Mouse (Mus musculus) E14TG2a.4 (cell line): ENCODE measurements at regions not wholly inside any gene's neighbourhood (a gene's known extent, or its start where the extent isn't known, plus 50 kb on each side); places are given as distances from the start of the nearest gene placed in this dataset.
A peak's percentile ranks its signal among the peaks of the same experiment; 100 is the strongest.

Experiments used
- H3K27me3 ChIP-seq: 2 replicates; pipeline ENCODE4 v1.6.1; 2014; ENCODE audit warnings: low read length, control low read depth; ENCODE audit not compliant: insufficient read depth
- H3K36me3 ChIP-seq: 2 replicates; pipeline ENCODE4 v1.6.1; 2014; ENCODE audit warnings: low read length, control low read depth; ENCODE audit not compliant: insufficient read depth
- H3K4me1 ChIP-seq: replicated peaks from 2 replicates; pipeline ENCODE4 v1.6.1; 2014; ENCODE audit warnings: low read depth, low read length, control low read depth
- H3K4me3 ChIP-seq: replicated peaks from 2 replicates; pipeline ENCODE4 v1.5.1; 2014; ENCODE audit warnings: mild to moderate bottlenecking, low read length
- H3K9me3 ChIP-seq: 2 replicates; pipeline ENCODE4 v1.6.1; 2014; ENCODE audit warnings: low read length, control low read depth
- CTCF ChIP-seq: conservative IDR thresholded peaks from 2 replicates; pipeline ENCODE4 v1.5.1; 2014; ENCODE audit warnings: low read length
- NANOG ChIP-seq: IDR thresholded peaks from 2 replicates; pipeline ENCODE4 v1.6.1; 2014; ENCODE audit warnings: borderline replicate concordance, low read length, mixed read lengths
- POU5F1 ChIP-seq: IDR thresholded peaks from 2 replicates; pipeline ENCODE4 v1.6.1; 2014; ENCODE audit warnings: low read length, borderline replicate concordance

DNA sequence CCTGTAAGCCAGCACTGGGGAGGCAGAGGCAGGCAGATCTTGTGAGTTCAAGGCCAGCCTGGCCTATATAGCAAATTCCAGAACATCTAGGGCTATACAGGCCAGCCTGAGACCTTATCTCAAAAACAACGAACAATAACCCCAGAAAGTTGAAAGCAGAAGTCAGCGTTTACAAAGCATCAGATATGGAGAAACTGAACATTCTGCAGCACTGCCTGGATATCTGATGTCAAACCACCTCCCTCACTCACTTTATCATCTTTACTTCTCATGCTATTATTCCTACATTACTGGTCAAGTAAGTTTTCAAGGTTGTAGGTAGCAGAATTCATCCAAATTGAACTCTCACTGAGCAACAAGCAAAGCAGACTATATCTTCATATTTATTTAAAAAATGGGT lies 135.0 kb downstream of the Zfp706 start:
- no peaks in the 10 kb centered on the region for H3K36me3 ChIP-seq
- no peaks in the 10 kb centered on the region for H3K27me3 ChIP-seq
- H3K9me3 ChIP-seq = no peaks in the 10 kb centered on the region
- no peak for TF ChIP-seq NANOG
- no peak for TF ChIP-seq POU5F1
- no peak for TF ChIP-seq CTCF
- peaks cover 6% of the 10 kb centered on the region for H3K4me1 ChIP-seq
- no peak overlapping the region for H3K4me3 ChIP-seq

DNA sequence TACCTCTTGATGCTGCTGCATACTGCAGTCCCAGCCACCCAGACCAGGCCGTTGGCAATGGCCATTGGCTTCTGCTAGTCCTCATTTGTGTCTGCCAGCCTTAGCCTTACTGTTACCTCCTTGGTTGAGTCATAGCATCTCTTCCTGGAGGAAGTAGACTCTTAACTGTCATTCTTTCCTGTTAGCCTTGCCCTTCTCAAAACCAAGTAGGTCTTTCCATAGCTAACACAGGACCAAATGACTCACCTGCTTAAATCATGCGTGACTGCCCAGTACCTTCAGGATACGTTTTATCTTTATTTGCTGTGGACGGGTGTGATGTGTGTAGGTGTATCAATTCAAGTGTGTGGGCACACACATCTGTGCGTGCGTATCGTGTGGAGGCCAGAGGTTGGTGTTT lies 136.9 kb downstream of the Zfp706 start:
- Histone ChIP-seq H3K27me3 (no peaks in the 10 kb centered on the region), H3K36me3 (no peaks in the 10 kb centered on the region), H3K4me1 (no peaks in the 10 kb centered on the region), H3K4me3 (no peak overlapping the region), H3K9me3 (no peaks in the 10 kb centered on the region)
- TF ChIP-seq CTCF (no peak), POU5F1 (no peak), NANOG (no peak)

GRCm38 (mm10) chr15:36870094-36870493 lies 137.5 kb downstream of the Zfp706 start:
- no peaks in the 10 kb centered on the region for H3K27me3 ChIP-seq
- TF ChIP-seq POU5F1 (no peak), NANOG (no peak), CTCF (no peak)
- no peaks in the 10 kb centered on the region for H3K36me3 ChIP-seq
- H3K4me3 ChIP-seq = no peak overlapping the region
- no peaks in the 10 kb centered on the region for H3K4me1 ChIP-seq
- H3K9me3 ChIP-seq = no peaks in the 10 kb centered on the region

- Histone ChIP-seq H3K27me3 (no peaks in the 10 kb centered on the region), H3K36me3 (no peaks in the 10 kb centered on the region), H3K9me3 (no peaks in the 10 kb centered on the region), H3K4me3 (no peak overlapping the region), H3K4me1 (no peaks in the 10 kb centered on the region)
- TF ChIP-seq POU5F1 = no peak
- TF ChIP-seq CTCF = no peak
- no peak for TF ChIP-seq NANOG
Measured at GRCm38 (mm10) chr15:36866088-36866487, 141.5 kb downstream of the Zfp706 start.

DNA sequence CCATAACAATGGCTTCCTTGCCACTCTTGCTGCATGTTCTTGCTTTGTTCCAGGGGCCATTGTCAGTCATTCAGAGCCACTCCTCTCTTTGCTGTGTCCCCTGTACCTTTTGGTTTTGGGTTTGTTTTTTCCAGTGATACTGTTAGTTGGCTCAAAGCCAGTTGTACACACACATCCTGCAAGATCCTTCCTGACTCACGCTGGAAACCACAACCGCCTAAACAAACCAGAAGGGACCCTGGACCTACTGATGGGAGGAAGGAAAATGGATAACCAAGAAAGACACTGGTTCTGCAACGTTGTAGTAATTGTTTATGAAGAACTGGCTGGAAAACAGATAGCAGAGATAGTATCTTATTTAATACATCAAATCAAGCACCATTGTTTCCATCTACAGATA lies 142.2 kb downstream of the Zfp706 start:
- Histone ChIP-seq H3K27me3 (no peaks in the 10 kb centered on the region), H3K4me3 (no peak overlapping the region), H3K4me1 (no peaks in the 10 kb centered on the region), H3K36me3 (no peaks in the 10 kb centered on the region), H3K9me3 (no peaks in the 10 kb centered on the region)
- TF ChIP-seq POU5F1 = no peak
- no peak for TF ChIP-seq CTCF
- no peak for TF ChIP-seq NANOG

- H3K4me1 ChIP-seq = no peaks in the 10 kb centered on the region
- H3K9me3 ChIP-seq = no peaks in the 10 kb centered on the region
- H3K36me3 ChIP-seq = no peaks in the 10 kb centered on the region
- H3K27me3 ChIP-seq = no peaks in the 10 kb centered on the region
- TF ChIP-seq CTCF (no peak), POU5F1 (no peak), NANOG (no peak)
- no peak overlapping the region for H3K4me3 ChIP-seq
Measured at GRCm38 (mm10) chr15:36864046-36864445, 143.5 kb downstream of the Zfp706 start.

DNA sequence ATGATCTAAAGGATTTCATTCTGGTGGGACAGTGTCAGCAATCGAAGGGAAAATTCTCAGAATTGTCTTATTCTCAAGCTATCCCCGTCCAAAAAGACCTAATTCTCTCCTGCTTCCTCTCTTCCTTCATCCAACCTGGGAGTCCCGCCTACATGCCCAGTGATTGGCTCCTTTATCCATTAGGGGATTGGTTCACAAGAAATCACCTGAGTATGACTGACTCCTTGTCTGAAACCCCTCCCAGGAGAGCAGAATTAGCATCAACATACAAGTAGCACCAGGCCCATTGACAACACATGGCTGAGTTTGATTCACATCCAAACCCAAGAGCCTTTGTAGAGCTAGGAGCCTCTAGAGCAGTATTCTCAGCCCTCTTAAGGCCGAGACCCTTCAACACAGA lies 148.9 kb downstream of the Zfp706 start:
- H3K27me3 ChIP-seq = no peaks in the 10 kb centered on the region
- no peaks in the 10 kb centered on the region for H3K9me3 ChIP-seq
- no peaks in the 10 kb centered on the region for H3K36me3 ChIP-seq
- TF ChIP-seq NANOG = no peak
- TF ChIP-seq CTCF = no peak
- TF ChIP-seq POU5F1 = no peak
- no peak overlapping the region for H3K4me3 ChIP-seq
- peaks cover 23% of the 10 kb centered on the region for H3K4me1 ChIP-seq

DNA sequence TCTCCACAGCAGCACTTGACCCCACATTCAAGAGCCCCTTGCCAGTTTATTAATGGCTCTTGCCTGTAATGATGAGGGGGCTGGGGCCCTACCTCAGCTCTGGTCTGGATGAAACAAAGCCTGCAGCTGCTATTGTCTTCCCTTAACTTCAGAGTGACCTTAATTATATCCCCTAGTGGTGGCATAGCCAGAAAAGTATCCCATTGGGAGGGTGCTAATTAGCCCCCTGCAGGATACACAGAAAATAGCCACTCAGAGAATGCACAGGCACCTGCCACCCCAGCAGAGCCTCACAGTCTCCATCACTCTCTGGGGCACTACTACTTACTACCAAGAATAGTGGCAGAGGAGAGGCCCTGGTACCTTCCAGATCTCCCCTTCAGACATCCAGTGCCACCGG lies 150.0 kb downstream of the Zfp706 start:
- Histone ChIP-seq H3K4me3 (no peak overlapping the region), H3K27me3 (no peaks in the 10 kb centered on the region), H3K4me1 (peaks cover 23% of the 10 kb centered on the region), H3K36me3 (no peaks in the 10 kb centered on the region), H3K9me3 (no peaks in the 10 kb centered on the region)
- TF ChIP-seq CTCF = peak; percentile 37
- TF ChIP-seq NANOG = no peak

- Histone ChIP-seq H3K36me3 (no peaks in the 10 kb centered on the region), H3K4me3 (no peak overlapping the region)
Measured at GRCm38 (mm10) chr15:36855550-36856131, 151.9 kb downstream of the Zfp706 start.

More at GRCm38 (mm10) chr15:36855550-36856131, 151.9 kb downstream of the Zfp706 start:
- H3K4me1 ChIP-seq = peaks cover 23% of the 10 kb centered on the region
- no peaks in the 10 kb centered on the region for H3K9me3 ChIP-seq
- H3K27me3 ChIP-seq = no peaks in the 10 kb centered on the region
- TF ChIP-seq NANOG (no peak), CTCF (no peak), POU5F1 (no peak)
